Mouse (Mus musculus): ENCODE data around the gene Thyn1. TPM values are rescaled to one million over a fixed set of nuclear protein-coding genes. Genes with fewer than 3 reads are reported as not detected.

Gene Thyn1
- total RNA-seq, 1 experiment = 112 TPM

DNA sequence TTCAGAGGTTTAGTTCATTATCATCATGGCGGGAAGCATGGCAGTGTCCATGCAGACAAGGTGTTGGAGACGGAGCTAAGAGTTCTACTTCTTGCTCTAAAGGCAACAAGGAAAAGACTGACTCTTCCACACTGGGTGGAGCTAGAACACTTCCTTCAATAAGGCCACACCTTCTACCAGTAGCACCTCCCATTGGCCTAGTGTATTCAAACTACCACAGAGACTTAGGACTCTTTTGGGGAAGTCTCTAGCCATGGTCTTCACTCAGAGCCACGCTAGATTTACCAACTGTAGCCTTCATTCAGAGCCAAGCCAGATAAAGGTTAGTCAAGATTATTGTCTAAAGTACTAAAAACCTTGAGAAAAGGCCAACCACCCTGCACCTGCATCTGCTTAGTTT lies 2.4 kb upstream of the Thyn1 start:
- H3K9ac ChIP-seq (ENCODE audit: insufficient read depth, low read depth, low read length, poor library complexity, severe bottlenecking) = no peak overlapping the region
- no peak for DNase-seq (ENCODE audit: low read depth, low spot score)
- in situ Hi-C loops (cut with MboI; ENCODE audit: low sequenced_read_pairs in 2 of 2, unreplicated experiment in 2 of 2) = no loop called here
- TF ChIP-seq ZNF384 (IDR thresholded peaks at IDR 0.05; ENCODE audit: low read depth, low read length) = no peak
- no peak for TF ChIP-seq ZC3H11A (IDR thresholded peaks at IDR 0.05; ENCODE audit: borderline replicate concordance, low read depth, low read length)
- no peak for TF ChIP-seq HCFC1 (IDR thresholded peaks at IDR 0.05; ENCODE audit: borderline replicate concordance, insufficient read depth, low read length)
- TF ChIP-seq CHD2 (IDR thresholded peaks at IDR 0.05; ENCODE audit: low read depth, low read length) = no peak
- no peak for TF ChIP-seq MAFK (IDR thresholded peaks at IDR 0.05; ENCODE audit: insufficient read depth, low read depth, low read length)
- no peaks in the 10 kb centered on the region for H3K9me3 ChIP-seq (ENCODE audit: control insufficient read depth, insufficient read depth, low read depth, low read length)
- H3K27ac ChIP-seq (ENCODE audit: insufficient read depth, low read depth, low read length, poor library complexity, severe bottlenecking) = no peak overlapping the region
- no peaks in the 10 kb centered on the region for H3K36me3 ChIP-seq (ENCODE audit: control insufficient read depth, insufficient read depth, low read length, poor library complexity, severe bottlenecking)
- no peak overlapping the region for H3K4me3 ChIP-seq (ENCODE audit: insufficient read depth in 1 of 2, low read depth in 1 of 2, low read length in 2 of 2, poor library complexity in 1 of 2, severe bottlenecking in 1 of 2)
- H3K4me1 ChIP-seq (ENCODE audit: control insufficient read depth in 2 of 2, insufficient read depth in 2 of 2, low read length in 2 of 2, poor library complexity in 1 of 2) = peaks cover 4 to 7% of the 10 kb centered on the region in 2 experiments; a peak in 3 of 4 replicates

- no peak for DNase-seq (ENCODE audit: low read depth, low spot score)
- no peak overlapping the region for H3K27ac ChIP-seq (ENCODE audit: insufficient read depth, low read depth, low read length, poor library complexity, severe bottlenecking)
- peaks cover 4 to 7% of the 10 kb centered on the region in 2 experiments; a peak in 3 of 4 replicates for H3K4me1 ChIP-seq (ENCODE audit: control insufficient read depth in 2 of 2, insufficient read depth in 2 of 2, low read length in 2 of 2, poor library complexity in 1 of 2)
- H3K9ac ChIP-seq (ENCODE audit: insufficient read depth, low read depth, low read length, poor library complexity, severe bottlenecking) = no peak overlapping the region
- TF ChIP-seq CHD2 (IDR thresholded peaks at IDR 0.05; ENCODE audit: low read depth, low read length) (no peak), ZNF384 (IDR thresholded peaks at IDR 0.05; ENCODE audit: low read depth, low read length) (no peak), MAFK (IDR thresholded peaks at IDR 0.05; ENCODE audit: insufficient read depth, low read depth, low read length) (no peak), ZC3H11A (IDR thresholded peaks at IDR 0.05; ENCODE audit: borderline replicate concordance, low read depth, low read length) (no peak), HCFC1 (IDR thresholded peaks at IDR 0.05; ENCODE audit: borderline replicate concordance, insufficient read depth, low read length) (no peak)
- no peaks in the 10 kb centered on the region for H3K9me3 ChIP-seq (ENCODE audit: control insufficient read depth, insufficient read depth, low read depth, low read length)
- no peak overlapping the region for H3K4me3 ChIP-seq (ENCODE audit: insufficient read depth in 1 of 2, low read depth in 1 of 2, low read length in 2 of 2, poor library complexity in 1 of 2, severe bottlenecking in 1 of 2)
- H3K36me3 ChIP-seq (ENCODE audit: control insufficient read depth, insufficient read depth, low read length, poor library complexity, severe bottlenecking) = no peaks in the 10 kb centered on the region
- in situ Hi-C loops (cut with MboI; ENCODE audit: low sequenced_read_pairs in 2 of 2, unreplicated experiment in 2 of 2) = no loop called here
Measured at GRCm38 (mm10) chr9:26997501-26997900, 2.0 kb upstream of the Thyn1 start.

- Histone ChIP-seq H3K4me1 (ENCODE audit: control insufficient read depth in 2 of 2, insufficient read depth in 2 of 2, low read length in 2 of 2, poor library complexity in 1 of 2) (peaks cover 4 to 7% of the 10 kb centered on the region in 2 experiments; a peak in 3 of 4 replicates), H3K9ac (ENCODE audit: insufficient read depth, low read depth, low read length, poor library complexity, severe bottlenecking) (peak overlapping the region; percentile 96), H3K27ac (ENCODE audit: insufficient read depth, low read depth, low read length, poor library complexity, severe bottlenecking) (no peak overlapping the region), H3K36me3 (ENCODE audit: control insufficient read depth, insufficient read depth, low read length, poor library complexity, severe bottlenecking) (peaks cover 5% of the 10 kb centered on the region), H3K9me3 (ENCODE audit: control insufficient read depth, insufficient read depth, low read depth, low read length) (no peaks in the 10 kb centered on the region), H3K4me3 (ENCODE audit: insufficient read depth in 1 of 2, low read depth in 1 of 2, low read length in 2 of 2, poor library complexity in 1 of 2, severe bottlenecking in 1 of 2) (peak overlapping the region; percentile 84 to 86)
- TF ChIP-seq ZNF384 (IDR thresholded peaks at IDR 0.05; ENCODE audit: low read depth, low read length) (no peak), CHD2 (IDR thresholded peaks at IDR 0.05; ENCODE audit: low read depth, low read length) (no peak), HCFC1 (IDR thresholded peaks at IDR 0.05; ENCODE audit: borderline replicate concordance, insufficient read depth, low read length) (no peak), ZC3H11A (IDR thresholded peaks at IDR 0.05; ENCODE audit: borderline replicate concordance, low read depth, low read length) (no peak), MAFK (IDR thresholded peaks at IDR 0.05; ENCODE audit: insufficient read depth, low read depth, low read length) (no peak)
- in situ Hi-C loops (cut with MboI; ENCODE audit: low sequenced_read_pairs in 2 of 2, unreplicated experiment in 2 of 2) = no loop called here
- DNase-seq (ENCODE audit: low read depth, low spot score) = no peak
Measured at GRCm38 (mm10) chr9:26998669-26999460, 645 bp upstream of the Thyn1 start.

- in situ Hi-C loops (cut with MboI; ENCODE audit: low sequenced_read_pairs in 2 of 2, unreplicated experiment in 2 of 2) = no loop called here
- peaks cover 36% of the 10 kb centered on the region for H3K36me3 ChIP-seq (ENCODE audit: control insufficient read depth, insufficient read depth, low read length, poor library complexity, severe bottlenecking)
Measured at GRCm38 (mm10) chr9:27005231-27005630, 5.7 kb downstream of the Thyn1 start.

More at GRCm38 (mm10) chr9:27005231-27005630, 5.7 kb downstream of the Thyn1 start:
- no peak for DNase-seq (ENCODE audit: low read depth, low spot score)
- Histone ChIP-seq H3K9ac (ENCODE audit: insufficient read depth, low read depth, low read length, poor library complexity, severe bottlenecking) (no peak overlapping the region), H3K9me3 (ENCODE audit: control insufficient read depth, insufficient read depth, low read depth, low read length) (no peaks in the 10 kb centered on the region), H3K4me1 (ENCODE audit: control insufficient read depth in 2 of 2, insufficient read depth in 2 of 2, low read length in 2 of 2, poor library complexity in 1 of 2) (no peaks in the 10 kb centered on the region), H3K27ac (ENCODE audit: insufficient read depth, low read depth, low read length, poor library complexity, severe bottlenecking) (no peak overlapping the region), H3K4me3 (ENCODE audit: insufficient read depth in 1 of 2, low read depth in 1 of 2, low read length in 2 of 2, poor library complexity in 1 of 2, severe bottlenecking in 1 of 2) (no peak overlapping the region)
- TF ChIP-seq HCFC1 (IDR thresholded peaks at IDR 0.05; ENCODE audit: borderline replicate concordance, insufficient read depth, low read length) (no peak), ZNF384 (IDR thresholded peaks at IDR 0.05; ENCODE audit: low read depth, low read length) (no peak), CHD2 (IDR thresholded peaks at IDR 0.05; ENCODE audit: low read depth, low read length) (no peak), MAFK (IDR thresholded peaks at IDR 0.05; ENCODE audit: insufficient read depth, low read depth, low read length) (no peak), ZC3H11A (IDR thresholded peaks at IDR 0.05; ENCODE audit: borderline replicate concordance, low read depth, low read length) (no peak)

Measured in ES-E14 (cell line).